Mouse (Mus musculus) cortical plate, adult 2 months (tissue): ENCODE measurements around the gene Vmn1r1. TPM values are rescaled to one million over a fixed set of nuclear protein-coding genes. Genes with fewer than 3 reads are reported as not detected.
A peak's percentile ranks its signal among the peaks of the same experiment; 100 is the strongest.

Experiments
- H3K27ac ChIP-seq: fragments of 200-500 bp; 2 replicates; pipeline ENCODE4 v1.5.1; 2012; ENCODE audit warnings: low read length, control low read depth, inconsistent platforms; ENCODE audit not compliant: insufficient read depth
- H3K4me1 ChIP-seq: fragments of 200-500 bp; 2 replicates; pipeline ENCODE4 v1.6.1; 2011; ENCODE audit warnings: low read length; ENCODE audit not compliant: control insufficient read depth, insufficient read depth
- H3K4me3 ChIP-seq: fragments of 200-500 bp; 2 replicates; pipeline ENCODE4 v1.5.1; 2011; ENCODE audit warnings: mild to moderate bottlenecking, low read length, control low read depth; ENCODE audit not compliant: insufficient read depth
- CTCF ChIP-seq: fragments of 200-500 bp; IDR thresholded peaks from 2 replicates; pipeline ENCODE4 v1.5.1; 2011; ENCODE audit warnings: mild to moderate bottlenecking, control low read depth, low read length; ENCODE audit not compliant: insufficient read depth; ENCODE audit errors: extremely low read depth
- POLR2A ChIP-seq: fragments of 200-500 bp; IDR thresholded peaks from 2 replicates; pipeline ENCODE4 v1.6.1; 2011; ENCODE audit warnings: mild to moderate bottlenecking, low read length, control low read depth; ENCODE audit not compliant: insufficient read depth; ENCODE audit errors: extremely low read depth
- polyA plus RNA-seq: library from polyadenylated mRNA; depleted of rRNA; stranded (reverse); fragments of >200 nt; gene quantifications from 2 replicates; pipeline ENCODE4 v1.2.3, GENCODE M21; 2012

The Vmn1r1 gene
- polyA plus RNA-seq, 1 experiment = not detected

- Histone ChIP-seq H3K4me3 (no peak overlapping the region), H3K27ac (no peak overlapping the region), H3K4me1 (no peaks in the 10 kb centered on the region)
- no peak for TF ChIP-seq CTCF
- no peak for TF ChIP-seq POLR2A
Observed at GRCm38 (mm10) chr1:182137204-182138125, 26.8 kb downstream of the Vmn1r1 start.

GRCm38 (mm10) chr1:182130830-182131229, 33.5 kb downstream of the Vmn1r1 start:
- H3K4me3 ChIP-seq = no peak overlapping the region
- TF ChIP-seq CTCF (peak; percentile 63), POLR2A (no peak)
- peaks cover 2% of the 10 kb centered on the region for H3K4me1 ChIP-seq
- no peak overlapping the region for H3K27ac ChIP-seq

GRCm38 (mm10) chr1:182124924-182125368, 39.3 kb downstream of the Vmn1r1 start:
- Histone ChIP-seq H3K27ac (peak overlapping the region; percentile 36; the same call in 1 of the 2 replicates), H3K4me3 (peak overlapping the region; percentile 59), H3K4me1 (peaks cover 5% of the 10 kb centered on the region)
- no peak for TF ChIP-seq CTCF
- peak; percentile 72 for TF ChIP-seq POLR2A

DNA sequence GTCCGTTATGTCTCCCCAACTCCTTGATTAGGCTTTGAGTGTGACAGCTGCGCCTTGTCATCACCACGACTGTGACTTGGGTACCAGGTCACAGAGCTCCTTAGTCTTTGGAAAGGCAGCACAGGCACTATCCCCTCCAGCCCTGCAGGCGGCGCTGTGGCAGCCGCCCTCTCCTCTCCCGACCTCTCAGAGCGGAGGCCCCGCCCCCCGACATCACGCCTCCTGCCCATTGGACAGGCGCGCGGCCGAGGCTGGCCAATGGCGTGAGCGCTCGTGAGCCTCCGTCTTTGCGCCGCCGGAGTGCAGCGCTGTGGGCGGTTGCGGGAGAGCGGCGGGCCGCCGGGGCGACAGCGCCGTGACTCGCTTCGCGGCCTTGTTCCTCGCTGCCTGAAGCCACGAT, 39.8 kb downstream of the Vmn1r1 start, which contains the start of gene Srp9:
TSS of gene Srp9 (plus strand) at position 232 of the 400 bp plus-strand sequence.
- H3K27ac ChIP-seq = peak within 1 kb of the TSS; percentile 36; the same call in 1 of the 2 replicates
- TF ChIP-seq CTCF = peak; percentile 79
- peak; percentile 64; the same call in 1 of the 2 replicates for TF ChIP-seq POLR2A
- H3K4me1 ChIP-seq = peaks cover 5% of the 10 kb centered on the region
- peak within 1 kb of the TSS; percentile 59 for H3K4me3 ChIP-seq

DNA sequence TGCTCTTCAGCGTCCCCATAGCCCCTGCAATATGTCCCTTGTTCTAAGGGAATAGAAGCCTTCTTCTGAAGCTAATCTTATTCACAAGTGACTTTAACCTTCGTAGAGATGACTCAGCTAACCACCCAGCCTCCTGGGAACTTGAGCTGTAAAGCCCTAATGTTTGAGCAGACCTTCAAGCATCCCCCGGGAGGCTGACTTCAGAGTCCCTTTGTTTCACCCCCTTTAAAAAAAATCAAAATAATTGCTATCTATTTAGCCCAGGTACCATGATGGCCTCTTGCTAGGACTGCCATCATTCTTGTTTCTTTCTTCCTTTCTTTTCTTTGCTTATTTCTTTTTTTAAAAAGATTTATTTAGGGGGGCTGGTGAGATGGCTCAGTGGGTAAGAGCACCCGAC, 41.9 kb downstream of the Vmn1r1 start:
- H3K4me1 ChIP-seq = peaks cover 5% of the 10 kb centered on the region
- no peak overlapping the region for H3K4me3 ChIP-seq
- H3K27ac ChIP-seq = no peak overlapping the region
- TF ChIP-seq CTCF = no peak
- TF ChIP-seq POLR2A = no peak

DNA sequence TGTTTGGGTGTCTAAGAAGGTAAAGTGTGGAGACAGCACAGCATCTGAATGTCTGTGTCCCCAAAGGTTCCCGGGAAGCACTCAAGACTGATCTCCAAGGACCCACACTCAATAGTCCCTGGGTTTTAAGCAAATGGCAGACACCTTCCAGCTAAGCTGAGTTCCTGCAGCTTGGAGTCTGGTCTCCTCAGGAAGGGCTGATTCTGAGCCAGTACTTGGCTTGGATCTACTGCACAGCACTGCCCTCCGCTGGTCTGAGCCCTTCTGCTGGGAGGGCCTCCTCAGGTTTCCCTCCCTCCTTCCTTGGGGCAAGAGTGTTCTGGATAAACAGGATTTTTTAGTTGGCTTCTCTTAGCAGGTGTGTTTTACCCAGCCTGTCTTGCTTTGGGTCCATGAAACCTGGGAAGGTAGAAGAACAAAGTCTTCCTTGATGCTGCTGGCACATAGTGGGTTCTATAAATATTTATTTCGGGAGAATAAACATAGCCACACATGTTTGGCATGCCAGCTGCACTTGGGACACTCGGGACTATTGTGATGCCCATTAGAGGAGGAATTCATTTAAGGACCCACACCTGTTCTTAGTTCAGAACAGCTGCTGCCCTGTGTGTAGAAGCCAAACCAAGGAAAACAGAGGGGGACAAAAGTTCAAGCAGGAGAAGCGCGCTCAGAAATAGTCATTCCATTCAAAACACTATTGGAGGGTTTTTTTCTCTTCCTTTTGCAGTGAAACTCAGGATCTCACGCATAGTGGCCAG, 48.5 kb downstream of the Vmn1r1 start:
- Histone ChIP-seq H3K4me1 (no peaks in the 10 kb centered on the region), H3K4me3 (no peak overlapping the region), H3K27ac (no peak overlapping the region)
- TF ChIP-seq POLR2A (no peak), CTCF (peak; percentile 50)

GRCm38 (mm10) chr1:182115197-182115596, 49.1 kb downstream of the Vmn1r1 start:
- TF ChIP-seq CTCF (peak; percentile 90), POLR2A (no peak)
- Histone ChIP-seq H3K4me3 (no peak overlapping the region), H3K27ac (no peak overlapping the region), H3K4me1 (no peaks in the 10 kb centered on the region)

GRCm38 (mm10) chr1:182113587-182114500, 50.4 kb downstream of the Vmn1r1 start:
- H3K4me1 ChIP-seq = no peaks in the 10 kb centered on the region
- no peak for TF ChIP-seq POLR2A
- H3K4me3 ChIP-seq = no peak overlapping the region
- no peak overlapping the region for H3K27ac ChIP-seq

DNA sequence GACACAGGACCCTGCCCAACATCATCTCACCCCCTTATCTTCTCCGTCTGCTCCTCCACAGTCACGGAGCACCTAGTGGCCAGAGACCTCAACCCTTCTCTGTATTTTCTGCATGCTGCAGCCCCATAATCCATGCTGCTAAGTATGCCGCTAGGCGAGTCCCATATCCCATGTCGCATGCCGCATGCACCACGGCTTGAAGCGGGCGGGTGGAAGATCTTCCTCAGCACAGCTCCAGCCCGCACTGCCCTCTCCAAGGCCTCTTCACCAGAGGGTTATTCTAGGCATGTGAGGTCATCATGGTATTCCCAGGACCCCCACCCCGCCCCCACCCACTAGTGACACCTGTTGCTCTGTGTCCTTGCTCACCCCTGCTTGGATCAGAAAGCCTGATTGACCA, 51.2 kb downstream of the Vmn1r1 start:
- Histone ChIP-seq H3K4me3 (no peak overlapping the region), H3K27ac (no peak overlapping the region), H3K4me1 (no peaks in the 10 kb centered on the region)
- TF ChIP-seq POLR2A = no peak
- no peak for TF ChIP-seq CTCF
